Mouse (Mus musculus): ENCODE measurements around the gene Nav2. TPM values are rescaled to one million over a fixed set of nuclear protein-coding genes. Genes with fewer than 3 reads are reported as not detected.

The Nav2 gene
- polyA plus RNA-seq, 1 experiment from 2014 or later, result 36.1 TPM

GRCm38 (mm10) chr7:49569646-49570045 lies 661.1 kb downstream of the Nav2 start:
- Histone ChIP-seq H3K4me2 (replicated peaks; ENCODE audit: low read depth, low read length) (no peak overlapping the region), H3K4me1 (replicated peaks; ENCODE audit: control insufficient read depth, insufficient read depth, low read length) (no peaks in the 10 kb centered on the region), H3K9me3 (ENCODE audit: control insufficient read depth, low read length) (no peaks in the 10 kb centered on the region), H3K36me3 (ENCODE audit: control insufficient read depth, insufficient read depth, low read length) (no peaks in the 10 kb centered on the region), H3K9ac (ENCODE audit: low read depth, low read length) (no peak overlapping the region), H3K27me3 (ENCODE audit: control insufficient read depth, insufficient read depth, low read length) (no peaks in the 10 kb centered on the region), H3K4me3 (ENCODE audit: low read depth, low read length) (no peak overlapping the region), H3K27ac (ENCODE audit: low read depth, low read length) (peak overlapping the region; percentile 2; the same call in 1 of the 2 replicates)
- DNase-seq (ENCODE audit: low spot score), result no peak
- 87% methylated on average over 7 of the region's 7 CpGs for WGBS
- no peak for ATAC-seq (ENCODE audit: low FRiP score)

- no peak for ATAC-seq (ENCODE audit: low FRiP score)
- Histone ChIP-seq H3K9me3 (ENCODE audit: control insufficient read depth, low read length) (no peaks in the 10 kb centered on the region), H3K27ac (ENCODE audit: low read depth, low read length) (no peak overlapping the region), H3K4me1 (replicated peaks; ENCODE audit: control insufficient read depth, insufficient read depth, low read length) (no peaks in the 10 kb centered on the region), H3K36me3 (ENCODE audit: control insufficient read depth, insufficient read depth, low read length) (peaks cover 5% of the 10 kb centered on the region; the same call in 1 of the 2 replicates), H3K4me3 (ENCODE audit: low read depth, low read length) (no peak overlapping the region), H3K9ac (ENCODE audit: low read depth, low read length) (no peak overlapping the region), H3K4me2 (replicated peaks; ENCODE audit: low read depth, low read length) (no peak overlapping the region), H3K27me3 (ENCODE audit: control insufficient read depth, insufficient read depth, low read length) (no peaks in the 10 kb centered on the region)
- WGBS, result 93% methylated on average over 2 of the region's 2 CpGs
- no peak for DNase-seq (ENCODE audit: low spot score)
These were observed 663.1 kb downstream of the Nav2 start for GRCm38 (mm10) chr7:49571606-49572005.

- Histone ChIP-seq H3K9ac (ENCODE audit: low read depth, low read length) (no peak overlapping the region), H3K36me3 (ENCODE audit: control insufficient read depth, insufficient read depth, low read length) (peaks cover 5% of the 10 kb centered on the region; the same call in 1 of the 2 replicates), H3K9me3 (ENCODE audit: control insufficient read depth, low read length) (no peaks in the 10 kb centered on the region), H3K4me1 (replicated peaks; ENCODE audit: control insufficient read depth, insufficient read depth, low read length) (no peaks in the 10 kb centered on the region), H3K27me3 (ENCODE audit: control insufficient read depth, insufficient read depth, low read length) (no peaks in the 10 kb centered on the region), H3K27ac (ENCODE audit: low read depth, low read length) (no peak overlapping the region), H3K4me2 (replicated peaks; ENCODE audit: low read depth, low read length) (no peak overlapping the region), H3K4me3 (ENCODE audit: low read depth, low read length) (no peak overlapping the region)
- WGBS, result 92% methylated on average over 9 of the region's 9 CpGs
- DNase-seq (ENCODE audit: low spot score) (no peak), ATAC-seq (ENCODE audit: low FRiP score) (no peak)
These were observed 666.7 kb downstream of the Nav2 start for GRCm38 (mm10) chr7:49575226-49575625.

GRCm38 (mm10) chr7:49577096-49577495 lies 668.6 kb downstream of the Nav2 start:
- Histone ChIP-seq H3K36me3 (ENCODE audit: control insufficient read depth, insufficient read depth, low read length) (peaks cover 5% of the 10 kb centered on the region; the same call in 1 of the 2 replicates), H3K9ac (ENCODE audit: low read depth, low read length) (no peak overlapping the region), H3K9me3 (ENCODE audit: control insufficient read depth, low read length) (no peaks in the 10 kb centered on the region), H3K4me2 (replicated peaks; ENCODE audit: low read depth, low read length) (no peak overlapping the region), H3K4me3 (ENCODE audit: low read depth, low read length) (no peak overlapping the region), H3K27ac (ENCODE audit: low read depth, low read length) (no peak overlapping the region), H3K4me1 (replicated peaks; ENCODE audit: control insufficient read depth, insufficient read depth, low read length) (no peaks in the 10 kb centered on the region), H3K27me3 (ENCODE audit: control insufficient read depth, insufficient read depth, low read length) (no peaks in the 10 kb centered on the region)
- DNase-seq (ENCODE audit: low spot score) (no peak), ATAC-seq (ENCODE audit: low FRiP score) (no peak)
- 86% methylated on average over 2 of the region's 2 CpGs for WGBS

- H3K9ac ChIP-seq (ENCODE audit: low read depth, low read length), result no peak overlapping the region
- no peaks in the 10 kb centered on the region for H3K36me3 ChIP-seq (ENCODE audit: control insufficient read depth, insufficient read depth, low read length)
- no peak overlapping the region for H3K4me2 ChIP-seq (replicated peaks; ENCODE audit: low read depth, low read length)
- DNase-seq (ENCODE audit: low spot score) (no peak), ATAC-seq (ENCODE audit: low FRiP score) (no peak)
- no peaks in the 10 kb centered on the region for H3K27me3 ChIP-seq (ENCODE audit: control insufficient read depth, insufficient read depth, low read length)
- no peak overlapping the region for H3K4me3 ChIP-seq (ENCODE audit: low read depth, low read length)
- H3K27ac ChIP-seq (ENCODE audit: low read depth, low read length), result no peak overlapping the region
- 94% methylated on average over 2 of the region's 2 CpGs for WGBS
- no peaks in the 10 kb centered on the region for H3K9me3 ChIP-seq (ENCODE audit: control insufficient read depth, low read length)
- H3K4me1 ChIP-seq (replicated peaks; ENCODE audit: control insufficient read depth, insufficient read depth, low read length), result no peaks in the 10 kb centered on the region
These were observed 673.4 kb downstream of the Nav2 start for GRCm38 (mm10) chr7:49581951-49582350.

GRCm38 (mm10) chr7:49582551-49582950 lies 674.0 kb downstream of the Nav2 start:
- Histone ChIP-seq H3K9me3 (ENCODE audit: control insufficient read depth, low read length) (no peaks in the 10 kb centered on the region), H3K27me3 (ENCODE audit: control insufficient read depth, insufficient read depth, low read length) (no peaks in the 10 kb centered on the region), H3K9ac (ENCODE audit: low read depth, low read length) (no peak overlapping the region), H3K4me3 (ENCODE audit: low read depth, low read length) (no peak overlapping the region), H3K4me1 (replicated peaks; ENCODE audit: control insufficient read depth, insufficient read depth, low read length) (no peaks in the 10 kb centered on the region), H3K36me3 (ENCODE audit: control insufficient read depth, insufficient read depth, low read length) (no peaks in the 10 kb centered on the region), H3K27ac (ENCODE audit: low read depth, low read length) (no peak overlapping the region), H3K4me2 (replicated peaks; ENCODE audit: low read depth, low read length) (no peak overlapping the region)
- no peak for DNase-seq (ENCODE audit: low spot score)
- no peak for ATAC-seq (ENCODE audit: low FRiP score)
- 90% methylated on average over 7 of the region's 7 CpGs for WGBS

- Histone ChIP-seq H3K4me3 (ENCODE audit: low read depth, low read length) (no peak overlapping the region), H3K36me3 (ENCODE audit: control insufficient read depth, insufficient read depth, low read length) (no peaks in the 10 kb centered on the region), H3K27me3 (ENCODE audit: control insufficient read depth, insufficient read depth, low read length) (no peaks in the 10 kb centered on the region), H3K9ac (ENCODE audit: low read depth, low read length) (no peak overlapping the region), H3K4me1 (replicated peaks; ENCODE audit: control insufficient read depth, insufficient read depth, low read length) (no peaks in the 10 kb centered on the region), H3K9me3 (ENCODE audit: control insufficient read depth, low read length) (no peaks in the 10 kb centered on the region), H3K27ac (ENCODE audit: low read depth, low read length) (no peak overlapping the region), H3K4me2 (replicated peaks; ENCODE audit: low read depth, low read length) (no peak overlapping the region)
- ATAC-seq (ENCODE audit: low FRiP score) (no peak), DNase-seq (ENCODE audit: low spot score) (no peak)
- 91% methylated on average over 6 of the region's 6 CpGs for WGBS
These were observed 674.7 kb downstream of the Nav2 start for GRCm38 (mm10) chr7:49583176-49583575.

GRCm38 (mm10) chr7:49586530-49587120 lies 678.1 kb downstream of the Nav2 start:
- Histone ChIP-seq H3K4me1 (replicated peaks; ENCODE audit: control insufficient read depth, insufficient read depth, low read length) (no peaks in the 10 kb centered on the region), H3K27ac (ENCODE audit: low read depth, low read length) (no peak overlapping the region), H3K36me3 (ENCODE audit: control insufficient read depth, insufficient read depth, low read length) (0 out of 2 replicates have a peak, but pooled peaks cover 4% of the 10 kb centered on the region), H3K27me3 (ENCODE audit: control insufficient read depth, insufficient read depth, low read length) (no peaks in the 10 kb centered on the region), H3K4me2 (replicated peaks; ENCODE audit: low read depth, low read length) (no peak overlapping the region), H3K9ac (ENCODE audit: low read depth, low read length) (no peak overlapping the region), H3K4me3 (ENCODE audit: low read depth, low read length) (no peak overlapping the region), H3K9me3 (ENCODE audit: control insufficient read depth, low read length) (no peaks in the 10 kb centered on the region)
- WGBS, result 92% methylated on average over 5 of the region's 5 CpGs
- DNase-seq (ENCODE audit: low spot score) (no peak), ATAC-seq (ENCODE audit: low FRiP score) (no peak)

GRCm38 (mm10) chr7:49589635-49590034 lies 681.1 kb downstream of the Nav2 start:
- no peak for ATAC-seq (ENCODE audit: low FRiP score)
- no peak overlapping the region for H3K9ac ChIP-seq (ENCODE audit: low read depth, low read length)
- no peak for DNase-seq (ENCODE audit: low spot score)
- 0 out of 2 replicates have a peak, but pooled peaks cover 4% of the 10 kb centered on the region for H3K36me3 ChIP-seq (ENCODE audit: control insufficient read depth, insufficient read depth, low read length)
- no peaks in the 10 kb centered on the region for H3K27me3 ChIP-seq (ENCODE audit: control insufficient read depth, insufficient read depth, low read length)
- WGBS, result 95% methylated on average over 8 of the region's 8 CpGs
- H3K9me3 ChIP-seq (ENCODE audit: control insufficient read depth, low read length), result no peaks in the 10 kb centered on the region
- H3K4me1 ChIP-seq (replicated peaks; ENCODE audit: control insufficient read depth, insufficient read depth, low read length), result no peaks in the 10 kb centered on the region
- H3K4me3 ChIP-seq (ENCODE audit: low read depth, low read length), result no peak overlapping the region
- H3K27ac ChIP-seq (ENCODE audit: low read depth, low read length), result no peak overlapping the region
- no peak overlapping the region for H3K4me2 ChIP-seq (replicated peaks; ENCODE audit: low read depth, low read length)

All from hindbrain, embryonic 11.5 days (tissue).